Mouse (Mus musculus): ENCODE measurements around the gene Gm4981. TPM values are rescaled to one million over a fixed set of nuclear protein-coding genes. Genes with fewer than 3 reads are reported as not detected.
"Not testable (repeated sequence)": the region's sequence is repeated elsewhere in the genome, so short reads cannot be mapped to it uniquely, and the experiment has no call there.

Gm4981 gene
- polyA plus RNA-seq, 1 experiment from 2014 or later: not detected

DNA sequence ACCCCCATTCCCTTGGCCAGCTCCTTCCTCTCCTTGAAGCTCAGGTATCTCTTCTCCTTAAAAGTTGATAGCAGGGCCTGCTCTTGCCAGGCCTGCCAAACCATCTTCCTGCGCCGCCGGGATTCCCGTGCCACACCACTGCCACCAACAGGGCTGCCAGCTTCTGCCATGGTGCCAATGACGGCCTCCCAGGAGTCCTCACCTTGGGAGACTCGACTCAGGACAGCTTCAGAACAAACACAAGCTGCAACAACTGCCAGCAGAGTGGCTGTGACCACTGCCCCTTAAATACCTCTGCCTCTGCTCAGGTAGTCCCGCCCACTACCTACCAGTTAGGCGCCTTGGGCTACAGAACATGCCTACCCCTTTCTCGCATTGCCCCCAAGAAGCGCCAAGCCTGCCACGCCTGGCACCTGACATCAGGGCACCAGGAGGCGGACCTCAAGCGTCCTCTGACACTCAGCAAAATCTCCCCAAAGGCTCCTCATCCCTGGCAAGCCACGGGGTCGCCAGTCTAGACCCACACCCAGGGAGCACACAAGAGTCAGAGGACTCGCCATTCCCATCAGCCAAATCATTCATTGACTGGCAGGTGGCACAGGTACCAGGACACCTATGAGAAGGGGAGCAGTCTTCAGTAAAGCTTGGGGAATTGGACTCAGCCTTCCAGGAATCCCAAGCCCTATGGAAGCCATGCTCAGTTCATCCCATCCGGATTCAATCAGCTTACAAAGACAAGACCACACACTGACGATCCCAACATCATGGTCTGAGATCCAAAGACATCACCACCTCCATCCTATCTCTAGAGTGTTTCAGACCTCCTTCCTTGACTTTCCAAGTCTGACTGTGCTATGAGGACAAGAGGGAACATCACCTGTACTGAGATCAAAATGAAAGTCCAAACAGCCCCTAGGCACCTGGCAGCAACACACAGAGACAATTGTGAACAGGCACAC, 11.4 kb downstream of the Gm4981 start, which contains the start of gene AW822073:
Gene AW822073 (minus strand): TSS at position 104 of the 959 bp plus-strand sequence.
- WGBS: 87% methylated on average over 16 of the region's 18 CpGs
- H3K4me2 ChIP-seq; ATAC-seq (ENCODE audit: low FRiP score); H3K4me1 ChIP-seq (ENCODE audit: control insufficient read depth, insufficient read depth, low read length); H3K27me3 ChIP-seq (ENCODE audit: control insufficient read depth, insufficient read depth, low read length); H3K4me3 ChIP-seq (ENCODE audit: low read depth, low read length); H3K9me3 ChIP-seq (ENCODE audit: control insufficient read depth, low read length); H3K36me3 ChIP-seq (ENCODE audit: control insufficient read depth, insufficient read depth, low read length); H3K27ac ChIP-seq (ENCODE audit: low read depth, low read length); H3K9ac ChIP-seq (ENCODE audit: low read length): not testable (repeated sequence)
- peak; percentile 72 for DNase-seq (ENCODE audit: low spot score, missing footprints)

- WGBS: 85% methylated on average over 27 of the region's 31 CpGs
- DNase-seq (ENCODE audit: low spot score, missing footprints): peak; percentile 86
- H3K4me1 ChIP-seq (ENCODE audit: control insufficient read depth, insufficient read depth, low read length); H3K27me3 ChIP-seq (ENCODE audit: control insufficient read depth, insufficient read depth, low read length); ATAC-seq (ENCODE audit: low FRiP score); H3K36me3 ChIP-seq (ENCODE audit: control insufficient read depth, insufficient read depth, low read length); H3K27ac ChIP-seq (ENCODE audit: low read depth, low read length); H3K9ac ChIP-seq (ENCODE audit: low read length); H3K4me3 ChIP-seq (ENCODE audit: low read depth, low read length); H3K4me2 ChIP-seq; H3K9me3 ChIP-seq (ENCODE audit: control insufficient read depth, low read length): not testable (repeated sequence)
Measured at GRCm38 (mm10) chr10:58223972-58224805, 12.3 kb downstream of the Gm4981 start.

DNA sequence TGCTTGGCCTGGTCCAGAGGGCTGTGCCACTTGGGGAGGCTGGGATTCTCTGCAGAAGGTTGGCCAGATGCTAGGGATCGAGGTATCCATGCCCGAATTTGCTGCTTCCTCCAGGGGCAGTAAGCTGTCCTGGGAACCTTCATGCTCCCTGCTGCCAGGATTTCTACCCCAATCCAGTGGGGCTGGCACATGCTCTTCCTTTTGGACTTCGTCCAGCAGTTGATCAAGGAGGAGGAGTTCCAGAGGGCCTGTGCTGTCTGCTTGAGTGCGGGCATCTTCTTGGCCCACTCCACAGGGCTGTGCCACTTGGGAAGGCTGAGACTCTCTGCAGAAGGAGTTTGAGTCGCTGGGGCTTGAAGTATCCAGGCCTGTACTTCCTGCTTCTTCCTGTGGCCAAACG, 13.3 kb downstream of the Gm4981 start:
- not testable (repeated sequence) for H3K27me3 ChIP-seq (ENCODE audit: control insufficient read depth, insufficient read depth, low read length); H3K4me1 ChIP-seq (ENCODE audit: control insufficient read depth, insufficient read depth, low read length); H3K9ac ChIP-seq (ENCODE audit: low read length); DNase-seq (ENCODE audit: low spot score, missing footprints); H3K4me2 ChIP-seq; H3K9me3 ChIP-seq (ENCODE audit: control insufficient read depth, low read length); H3K4me3 ChIP-seq (ENCODE audit: low read depth, low read length); H3K36me3 ChIP-seq (ENCODE audit: control insufficient read depth, insufficient read depth, low read length); H3K27ac ChIP-seq (ENCODE audit: low read depth, low read length); ATAC-seq (ENCODE audit: low FRiP score)
- WGBS: 87% methylated on average over 3 of the region's 6 CpGs

- not testable (repeated sequence) for ATAC-seq (ENCODE audit: low FRiP score); H3K9ac ChIP-seq (ENCODE audit: low read length)
Measured at GRCm38 (mm10) chr10:58221571-58221970, 14.9 kb downstream of the Gm4981 start.

DNA sequence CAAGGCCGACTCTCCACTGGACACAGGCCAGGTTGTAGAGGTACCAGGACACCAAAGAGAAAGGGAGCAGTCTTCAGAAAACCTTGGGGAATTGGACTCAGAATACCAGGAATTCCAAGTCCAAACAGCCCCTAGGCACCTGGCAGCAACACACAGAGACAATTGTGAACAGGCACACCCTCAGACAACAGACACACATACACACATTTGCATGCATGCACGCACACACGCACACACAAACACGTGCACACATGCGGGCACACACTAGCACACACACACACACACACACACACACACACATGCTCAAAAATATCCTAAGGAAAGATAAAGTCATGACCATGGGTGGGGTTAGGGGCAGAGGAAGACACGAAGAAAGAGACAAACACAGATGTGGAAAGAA, 15.8 kb downstream of the Gm4981 start:
- ATAC-seq (ENCODE audit: low FRiP score) (no peak), DNase-seq (ENCODE audit: low spot score, missing footprints) (peak; percentile 81)
- H3K27me3 ChIP-seq (ENCODE audit: control insufficient read depth, insufficient read depth, low read length): no peaks in the 10 kb centered on the region
- WGBS: 82% methylated on average over 6 of the region's 6 CpGs
- H3K9me3 ChIP-seq (ENCODE audit: control insufficient read depth, low read length): no peaks in the 10 kb centered on the region; the same call in none of the 2 replicates
- H3K27ac ChIP-seq (ENCODE audit: low read depth, low read length): no peak overlapping the region
- H3K4me2 ChIP-seq: no peak overlapping the region
- no peak overlapping the region for H3K4me3 ChIP-seq (ENCODE audit: low read depth, low read length)
- H3K9ac ChIP-seq (ENCODE audit: low read length): no peak overlapping the region
- no peaks in the 10 kb centered on the region for H3K36me3 ChIP-seq (ENCODE audit: control insufficient read depth, insufficient read depth, low read length)
- H3K4me1 ChIP-seq (ENCODE audit: control insufficient read depth, insufficient read depth, low read length): no peaks in the 10 kb centered on the region

More at GRCm38 (mm10) chr10:58221571-58221970, 14.9 kb downstream of the Gm4981 start:
- H3K4me3 ChIP-seq (ENCODE audit: low read depth, low read length); H3K4me1 ChIP-seq (ENCODE audit: control insufficient read depth, insufficient read depth, low read length); H3K36me3 ChIP-seq (ENCODE audit: control insufficient read depth, insufficient read depth, low read length); DNase-seq (ENCODE audit: low spot score, missing footprints); H3K4me2 ChIP-seq; H3K27ac ChIP-seq (ENCODE audit: low read depth, low read length); H3K27me3 ChIP-seq (ENCODE audit: control insufficient read depth, insufficient read depth, low read length); H3K9me3 ChIP-seq (ENCODE audit: control insufficient read depth, low read length): not testable (repeated sequence)
- WGBS: 90% methylated on average over 2 of the region's 2 CpGs

- no peak overlapping the region for H3K4me3 ChIP-seq (ENCODE audit: low read depth, low read length)
- H3K4me1 ChIP-seq (ENCODE audit: control insufficient read depth, insufficient read depth, low read length): no peaks in the 10 kb centered on the region
- H3K27me3 ChIP-seq (ENCODE audit: control insufficient read depth, insufficient read depth, low read length): no peaks in the 10 kb centered on the region
- no peaks in the 10 kb centered on the region for H3K36me3 ChIP-seq (ENCODE audit: control insufficient read depth, insufficient read depth, low read length)
- ATAC-seq (ENCODE audit: low FRiP score) (no peak), DNase-seq (ENCODE audit: low spot score, missing footprints) (no peak)
- H3K9ac ChIP-seq (ENCODE audit: low read length): no peak overlapping the region
- H3K9me3 ChIP-seq (ENCODE audit: control insufficient read depth, low read length): no peaks in the 10 kb centered on the region; the same call in 1 of the 2 replicates
- H3K27ac ChIP-seq (ENCODE audit: low read depth, low read length): no peak overlapping the region
- WGBS: 85% methylated on average over 3 of the region's 3 CpGs
- no peak overlapping the region for H3K4me2 ChIP-seq
Measured at GRCm38 (mm10) chr10:58217366-58217765, 19.1 kb downstream of the Gm4981 start.

GRCm38 (mm10) chr10:58215353-58215752, 21.1 kb downstream of the Gm4981 start:
- Histone ChIP-seq H3K4me2 (no peak overlapping the region), H3K4me3 (ENCODE audit: low read depth, low read length) (no peak overlapping the region), H3K4me1 (ENCODE audit: control insufficient read depth, insufficient read depth, low read length) (no peaks in the 10 kb centered on the region), H3K9me3 (ENCODE audit: control insufficient read depth, low read length) (no peaks in the 10 kb centered on the region; the same call in 1 of the 2 replicates), H3K36me3 (ENCODE audit: control insufficient read depth, insufficient read depth, low read length) (no peaks in the 10 kb centered on the region), H3K27me3 (ENCODE audit: control insufficient read depth, insufficient read depth, low read length) (no peaks in the 10 kb centered on the region), H3K27ac (ENCODE audit: low read depth, low read length) (no peak overlapping the region), H3K9ac (ENCODE audit: low read length) (no peak overlapping the region)
- 83% methylated on average over 1 of the region's 1 CpGs for WGBS
- DNase-seq (ENCODE audit: low spot score, missing footprints) (no peak), ATAC-seq (ENCODE audit: low FRiP score) (no peak)

DNA sequence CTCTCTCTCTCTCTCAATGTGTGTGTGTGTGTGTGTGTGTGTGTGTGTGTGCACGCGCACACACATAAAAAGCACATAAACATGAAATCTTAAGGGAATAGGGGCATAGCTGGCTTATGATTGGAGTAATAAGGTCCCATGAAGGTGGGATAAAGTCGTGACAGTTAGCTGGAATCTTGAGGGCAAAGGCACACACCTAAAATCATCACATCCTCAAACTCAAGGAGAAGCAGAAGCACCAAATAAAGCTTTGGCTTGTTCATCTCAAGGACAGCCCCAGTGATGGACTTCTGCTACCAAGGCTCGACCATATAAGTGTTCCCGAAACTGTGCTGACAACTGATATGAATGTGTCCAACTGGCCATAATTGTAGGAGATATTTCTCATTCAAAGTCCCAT, 21.6 kb downstream of the Gm4981 start:
- H3K4me1 ChIP-seq (ENCODE audit: control insufficient read depth, insufficient read depth, low read length): no peaks in the 10 kb centered on the region
- H3K4me2 ChIP-seq: no peak overlapping the region
- no peak overlapping the region for H3K4me3 ChIP-seq (ENCODE audit: low read depth, low read length)
- ATAC-seq (ENCODE audit: low FRiP score) (no peak), DNase-seq (ENCODE audit: low spot score, missing footprints) (no peak)
- no peak overlapping the region for H3K27ac ChIP-seq (ENCODE audit: low read depth, low read length)
- WGBS: 73% methylated on average over 5 of the region's 5 CpGs
- no peaks in the 10 kb centered on the region; the same call in 1 of the 2 replicates for H3K9me3 ChIP-seq (ENCODE audit: control insufficient read depth, low read length)
- H3K36me3 ChIP-seq (ENCODE audit: control insufficient read depth, insufficient read depth, low read length): no peaks in the 10 kb centered on the region
- H3K9ac ChIP-seq (ENCODE audit: low read length): no peak overlapping the region
- H3K27me3 ChIP-seq (ENCODE audit: control insufficient read depth, insufficient read depth, low read length): no peaks in the 10 kb centered on the region

- Histone ChIP-seq H3K9ac (ENCODE audit: low read length) (no peak overlapping the region), H3K4me3 (ENCODE audit: low read depth, low read length) (no peak overlapping the region), H3K27me3 (ENCODE audit: control insufficient read depth, insufficient read depth, low read length) (no peaks in the 10 kb centered on the region)
Measured at GRCm38 (mm10) chr10:58214497-58214896, 22.0 kb downstream of the Gm4981 start.

More at GRCm38 (mm10) chr10:58214497-58214896, 22.0 kb downstream of the Gm4981 start:
- ATAC-seq (ENCODE audit: low FRiP score) (no peak), DNase-seq (ENCODE audit: low spot score, missing footprints) (no peak)
- Histone ChIP-seq H3K36me3 (ENCODE audit: control insufficient read depth, insufficient read depth, low read length) (no peaks in the 10 kb centered on the region), H3K27ac (ENCODE audit: low read depth, low read length) (no peak overlapping the region), H3K4me2 (no peak overlapping the region), H3K9me3 (ENCODE audit: control insufficient read depth, low read length) (no peaks in the 10 kb centered on the region; the same call in 1 of the 2 replicates), H3K4me1 (ENCODE audit: control insufficient read depth, insufficient read depth, low read length) (no peaks in the 10 kb centered on the region)

Data from midbrain, embryonic 11.5 days (tissue).